Mouse (Mus musculus) embryonic stem cell, embryonic (primary cell): ENCODE measurements around the gene Csrnp3.
"Not testable (repeated sequence)": the region's sequence is repeated elsewhere in the genome, so short reads cannot be mapped to it uniquely, and the experiment has no call there.

ENCODE experiments used
- CTCF ChIA-PET, 4 experiments: fragments of 300-600 bp in 2 of 4; fragments of 350-600 bp in 2 of 4; sonication (Branson Sonifier 250); formaldehyde crosslinking; loops; one replicate each; lab custom pipeline; 2022; ENCODE audit warnings: inconsistent platforms in 2 of 4; lab: Charles Lee
- POLR2A ChIA-PET, 4 experiments: fragments of 300-600 bp in 2 of 4; fragments of 350-600 bp in 2 of 4; sonication (Branson Sonifier 250); formaldehyde crosslinking; loops; one replicate each; lab custom pipeline; 2022; ENCODE audit warnings: antibody characterized with exemption in 4 of 4, inconsistent platforms in 1 of 4; lab: Charles Lee

Gene Csrnp3

DNA sequence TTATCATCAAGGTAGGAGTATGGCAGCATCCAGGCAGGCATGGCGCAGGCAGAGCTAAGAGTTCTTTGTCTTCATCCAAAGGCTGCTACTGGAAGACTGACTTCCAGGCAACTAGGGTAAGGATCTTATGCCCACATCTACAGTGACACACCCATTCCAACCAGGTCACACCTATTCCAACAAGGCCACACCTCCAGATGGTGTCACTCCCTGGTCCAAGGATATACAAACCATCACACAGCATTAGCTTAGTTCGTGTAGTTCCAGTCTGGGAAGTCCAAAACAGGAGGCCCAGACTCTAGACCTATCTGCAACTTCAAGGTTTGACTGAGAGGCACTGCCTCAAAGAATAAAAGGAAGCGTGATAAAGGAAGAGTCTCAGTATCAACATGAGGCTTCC is 4.7 kb downstream of the Csrnp3 start:
- POLR2A ChIA-PET, result interaction anchor here in 2 of 4 experiments (0.6 to 2.5 kb wide), 4 partner anchors 9 to 107 kb away, joined by 3 to 8 read pairs (median 4); no protein-coding TSS in a partner anchor
- CTCF ChIA-PET, result not testable (repeated sequence)

DNA sequence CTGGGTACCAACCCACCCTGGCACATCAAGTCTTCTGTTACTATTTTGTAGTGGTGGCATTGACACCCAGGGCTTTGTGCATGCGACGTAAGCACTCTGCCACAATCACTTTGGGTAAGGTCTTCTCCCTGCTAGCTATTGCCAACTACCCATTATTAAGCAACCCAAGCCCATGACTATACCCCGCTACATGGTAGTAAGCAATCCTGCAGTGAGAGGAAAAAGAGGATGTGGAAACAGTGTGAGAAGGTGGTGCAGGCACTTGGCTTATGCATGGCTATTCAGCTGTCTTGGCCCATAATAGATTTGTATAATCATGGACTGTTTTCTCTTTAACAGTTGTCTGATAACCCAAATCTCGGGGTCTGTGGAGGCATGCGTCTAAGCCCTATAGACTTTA is 11.2 kb downstream of the Csrnp3 start:
- ChIA-PET POLR2A (interaction anchor here in 1 of 4 experiments (1.6 kb wide), 1 partner anchor 14 kb away, joined by 4 read pairs; no protein-coding TSS in a partner anchor), CTCF (no interaction called here)

DNA sequence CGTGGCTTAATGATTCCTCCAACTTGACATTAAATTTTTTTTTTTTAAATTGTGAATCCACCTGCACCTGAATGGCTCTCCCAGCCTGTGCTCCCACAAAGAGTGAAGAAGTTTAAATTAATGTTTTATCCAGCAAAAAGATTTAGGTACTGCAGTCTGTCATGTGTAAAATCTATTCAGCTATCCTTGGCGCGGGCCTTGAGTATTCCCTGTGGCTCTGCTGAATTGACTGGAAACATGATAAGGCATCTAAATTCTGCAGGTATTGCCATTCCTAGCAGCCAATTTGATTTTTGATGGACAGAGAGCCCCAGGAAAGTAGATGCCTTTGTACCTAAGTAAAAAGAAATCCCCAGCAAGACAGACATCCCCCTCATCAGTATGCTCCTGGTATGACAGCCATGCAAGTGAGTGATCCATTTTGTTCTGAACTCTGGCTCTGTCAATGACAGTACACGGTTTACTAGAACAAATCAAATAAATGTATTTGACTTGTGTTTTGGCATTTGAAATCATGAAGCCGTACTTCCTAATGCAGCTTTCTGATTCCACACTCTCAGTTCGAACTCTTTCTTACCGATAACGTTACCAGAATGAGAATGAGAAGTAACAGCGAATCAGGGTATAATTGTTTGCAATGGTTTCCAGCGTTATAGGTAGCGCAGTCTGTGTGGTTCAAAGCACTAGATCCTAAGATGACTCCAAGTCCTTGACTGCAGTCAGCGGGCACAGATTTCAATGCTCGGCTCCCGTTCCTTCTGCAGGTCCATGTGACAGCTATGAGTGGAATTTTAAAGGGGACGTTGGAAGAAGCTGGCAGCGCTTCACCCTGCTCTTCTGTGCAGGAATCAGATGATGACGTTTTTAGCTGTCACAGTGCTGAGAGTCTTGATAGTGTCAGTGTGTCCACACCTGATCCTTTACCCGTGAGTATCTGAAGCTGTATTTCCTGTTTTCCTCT is 14.5 kb downstream of the Csrnp3 start:
- ChIA-PET CTCF (interaction anchor here in 1 of 4 experiments (1.4 kb wide), 1 partner anchor 16 kb away, joined by 4 read pairs; no protein-coding TSS in a partner anchor), POLR2A (interaction anchor here in 1 of 4 experiments (0.9 to 1.2 kb wide), 3 partner anchors 21 to 73 kb away, joined by 3 read pairs; no protein-coding TSS in a partner anchor)

DNA sequence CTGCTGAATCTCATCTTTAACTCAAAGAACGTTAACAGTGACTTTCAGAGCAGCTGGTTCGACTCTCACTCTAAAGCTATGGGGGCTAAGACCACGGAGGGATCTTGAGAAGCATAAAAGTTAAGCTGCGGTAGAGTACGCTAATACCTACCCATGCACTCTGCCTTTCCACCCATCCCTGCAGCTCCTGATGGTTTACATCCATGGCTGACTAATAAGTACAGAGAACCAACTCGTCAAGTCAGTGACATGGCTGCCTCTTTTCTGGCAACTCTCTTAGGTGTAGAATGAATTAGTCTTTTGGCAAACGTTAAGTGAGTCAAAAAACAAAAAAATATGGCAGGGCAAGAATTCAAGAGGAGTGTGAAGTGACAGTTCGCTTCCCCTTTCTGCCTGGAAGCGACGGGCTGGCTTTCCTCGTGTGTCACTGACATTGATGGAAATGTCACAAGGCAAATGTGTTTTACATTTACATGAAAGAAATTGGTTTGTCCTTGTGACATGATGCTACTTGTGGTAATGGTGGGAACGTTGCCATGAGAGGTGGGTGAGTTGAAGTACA is 19.3 kb downstream of the Csrnp3 start:
- POLR2A ChIA-PET, result interaction anchor here in 2 of 4 experiments (0.5 to 1.6 kb wide), 3 partner anchors 8 to 43 kb away, joined by 3 to 4 read pairs (median 3); no protein-coding TSS in a partner anchor
- CTCF ChIA-PET, result no interaction called here

DNA sequence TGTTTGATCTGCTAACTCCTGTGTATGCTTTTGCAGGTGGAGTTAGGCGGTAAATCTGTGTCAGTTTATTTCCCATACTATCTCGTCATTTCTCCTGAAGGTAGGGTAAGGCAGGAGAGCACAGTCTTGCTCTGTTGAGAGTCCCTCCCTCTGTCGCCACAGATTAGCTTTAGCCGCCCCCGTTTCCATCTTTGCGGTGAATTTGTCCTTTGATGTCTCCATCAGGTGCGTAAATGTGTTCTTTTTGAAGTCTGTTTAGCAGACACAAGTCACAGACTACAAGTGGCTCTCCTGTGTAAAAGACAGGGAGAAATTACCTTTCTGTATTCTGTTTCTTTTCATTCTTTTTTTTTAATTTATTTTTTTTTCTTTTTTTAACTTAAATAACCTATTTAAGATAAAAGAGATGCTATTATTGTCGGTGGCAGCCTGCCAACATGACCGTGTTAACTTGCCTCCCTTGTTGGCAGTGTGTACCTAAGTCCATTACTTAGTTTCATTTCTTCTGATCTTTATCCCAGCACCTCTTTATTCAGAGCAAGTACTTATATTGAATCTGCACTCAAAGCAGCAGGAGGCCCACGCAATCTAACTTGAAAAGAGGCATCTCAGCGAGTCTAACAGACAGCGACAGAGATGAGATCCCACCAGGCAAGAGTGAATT is 25.5 kb downstream of the Csrnp3 start:
- CTCF ChIA-PET, result no interaction called here
- POLR2A ChIA-PET, result interaction anchor here in 1 of 4 experiments (0.9 kb wide), 1 partner anchor 13 kb away, joined by 3 read pairs; no protein-coding TSS in a partner anchor

DNA sequence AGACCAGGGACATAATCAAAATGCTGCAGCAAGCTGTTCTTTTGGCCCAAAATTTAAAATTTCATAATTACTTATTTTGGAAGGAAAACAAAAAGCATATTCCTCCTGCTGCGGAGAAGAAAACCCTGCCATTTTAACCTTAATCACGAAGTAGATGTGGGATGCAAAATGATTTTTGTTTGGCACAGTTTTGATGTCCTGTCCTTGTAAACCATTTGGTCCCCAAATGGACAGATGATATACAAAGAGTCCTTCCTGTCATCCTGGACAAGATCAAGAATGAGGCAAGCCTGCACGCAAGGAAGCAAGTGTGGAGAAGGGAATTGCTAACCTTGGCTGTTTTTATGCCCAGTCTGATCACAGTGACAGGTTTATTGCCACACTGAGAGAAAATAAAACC is 46.0 kb downstream of the Csrnp3 start:
- CTCF ChIA-PET, result no interaction called here

DNA sequence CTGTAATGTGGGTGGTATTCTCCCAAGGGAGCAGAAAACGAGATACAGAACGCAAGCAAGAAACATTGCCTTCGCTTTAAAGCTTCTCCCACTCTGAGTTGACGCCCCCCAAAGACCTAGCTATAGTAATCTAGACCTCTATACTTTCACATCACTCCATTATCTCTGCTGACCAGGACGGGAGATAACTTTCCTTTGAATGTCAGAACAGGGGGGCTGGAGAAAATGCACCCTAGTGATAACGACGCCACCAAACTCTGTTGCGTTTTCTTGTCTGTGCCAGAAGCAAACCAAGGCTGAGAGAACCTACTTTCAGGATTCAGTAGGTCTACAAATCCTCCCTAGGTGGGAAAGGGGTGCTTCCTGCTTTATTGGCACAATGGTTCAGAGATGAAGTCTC is 47.7 kb downstream of the Csrnp3 start:
- ChIA-PET POLR2A (no interaction called here), CTCF (no interaction called here)

More for the DNA sequence above, 46.0 kb downstream of the Csrnp3 start:
- POLR2A ChIA-PET, result interaction anchor here in 1 of 4 experiments (0.6 kb wide), 1 partner anchor 47 kb away, joined by 3 read pairs; no protein-coding TSS in a partner anchor

DNA sequence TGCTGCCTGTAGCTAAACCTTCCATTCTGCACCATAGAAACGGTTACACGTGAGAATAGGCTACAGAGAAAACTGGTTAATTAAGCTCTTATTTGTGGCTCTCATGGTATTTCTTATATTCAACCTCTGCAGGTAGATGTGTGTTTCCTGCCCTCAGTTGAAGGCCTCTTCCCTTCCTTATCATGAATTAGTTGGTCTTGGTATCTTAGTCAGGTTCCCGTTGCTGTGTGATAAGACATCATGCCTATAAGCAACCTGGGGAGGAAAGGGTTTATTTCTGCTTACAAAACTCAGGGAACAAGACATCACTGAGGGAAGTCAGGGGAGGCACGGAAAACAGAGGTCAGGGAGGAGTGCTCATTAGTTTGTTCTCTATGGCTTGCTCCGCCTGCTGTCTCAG is 48.7 kb downstream of the Csrnp3 start:
- CTCF ChIA-PET, result no interaction called here
- POLR2A ChIA-PET, result interaction anchor here in 1 of 4 experiments (0.7 kb wide), 1 partner anchor 148 kb away, joined by 3 read pairs; no protein-coding TSS in a partner anchor

DNA sequence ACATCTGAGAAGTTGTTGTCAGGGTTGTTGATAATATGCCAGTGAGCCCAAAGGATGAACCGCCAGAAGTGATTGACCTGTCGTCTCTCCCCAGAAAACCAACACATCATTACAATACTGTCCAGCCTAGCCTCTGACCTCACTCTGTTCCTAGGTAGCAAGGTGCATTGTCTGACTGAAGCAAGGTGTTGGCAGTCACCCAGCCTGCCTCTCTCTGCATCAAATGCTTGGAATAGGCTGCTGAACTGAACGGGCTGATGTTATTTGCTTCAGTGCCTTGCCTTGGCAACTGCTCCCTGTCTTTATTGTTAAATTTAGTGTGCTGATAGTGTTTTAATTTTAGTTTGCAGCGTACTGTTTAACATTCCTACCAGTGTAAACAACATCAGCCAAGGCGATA is 51.0 kb downstream of the Csrnp3 start:
- ChIA-PET POLR2A (no interaction called here), CTCF (no interaction called here)

DNA sequence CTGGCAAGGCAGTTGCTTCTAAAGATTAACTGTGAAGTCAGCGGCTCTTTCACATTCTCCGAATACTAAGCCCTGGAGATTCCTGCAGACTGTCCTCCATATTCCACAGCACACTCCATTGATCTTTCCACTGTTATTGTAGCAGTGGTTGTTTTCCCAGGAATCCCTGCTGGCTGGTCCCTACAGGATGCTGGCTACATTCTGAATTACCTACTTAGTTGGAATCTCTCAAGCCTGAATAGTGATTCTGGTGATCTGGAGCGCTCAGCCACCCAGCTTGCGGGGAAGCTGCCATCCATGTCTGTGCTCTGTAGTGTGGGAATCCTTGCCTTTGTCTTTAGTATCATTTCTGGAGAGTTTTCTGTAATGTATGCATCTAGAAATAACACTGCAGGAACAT is 51.5 kb downstream of the Csrnp3 start:
- ChIA-PET POLR2A (no interaction called here), CTCF (no interaction called here)

DNA sequence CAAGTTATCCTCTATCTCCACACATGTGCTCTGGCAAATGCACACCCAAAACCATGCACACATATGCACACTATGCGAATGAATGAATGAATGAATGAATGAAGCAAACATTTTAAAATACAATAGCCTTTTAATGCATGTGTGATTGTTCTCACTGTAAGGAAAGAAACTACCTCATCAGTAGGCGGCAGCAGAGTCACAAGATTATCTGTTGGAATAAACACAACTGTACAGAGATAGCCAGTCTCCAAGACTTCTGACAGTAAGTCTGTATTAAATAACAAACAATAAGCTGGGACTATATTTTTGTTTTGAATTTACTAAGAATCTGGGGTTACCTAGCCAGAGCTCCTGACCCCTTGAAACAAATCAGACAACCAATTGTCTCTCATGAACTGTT is 53.9 kb downstream of the Csrnp3 start:
- ChIA-PET CTCF (interaction anchor here in 1 of 4 experiments (0.6 kb wide), 1 partner anchor 921 kb away, joined by 5 read pairs; no protein-coding TSS in a partner anchor), POLR2A (no interaction called here)

DNA sequence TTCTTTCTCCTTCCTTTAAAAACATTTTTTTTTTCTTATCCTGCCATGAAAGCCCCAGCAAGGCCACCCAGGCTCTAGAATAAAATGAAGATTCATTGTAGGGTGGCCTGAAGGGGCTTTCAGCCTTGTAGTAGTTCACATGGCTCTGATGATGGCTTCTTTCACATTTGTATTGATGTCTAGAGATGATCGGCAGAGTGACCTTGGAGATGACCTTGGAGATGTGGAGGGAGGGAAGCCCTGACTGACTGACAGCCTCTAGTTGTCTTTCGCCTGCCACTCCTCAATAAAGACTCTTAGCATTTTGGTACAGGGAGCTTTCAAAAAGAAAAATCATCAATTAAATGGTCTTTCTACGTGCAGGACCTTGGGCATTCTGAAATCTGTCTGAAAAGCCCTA is 63.0 kb downstream of the Csrnp3 start:
- POLR2A ChIA-PET, result interaction anchor here in 1 of 4 experiments (0.9 kb wide), 1 partner anchor 18 kb away, joined by 4 read pairs; no protein-coding TSS in a partner anchor
- CTCF ChIA-PET, result no interaction called here

DNA sequence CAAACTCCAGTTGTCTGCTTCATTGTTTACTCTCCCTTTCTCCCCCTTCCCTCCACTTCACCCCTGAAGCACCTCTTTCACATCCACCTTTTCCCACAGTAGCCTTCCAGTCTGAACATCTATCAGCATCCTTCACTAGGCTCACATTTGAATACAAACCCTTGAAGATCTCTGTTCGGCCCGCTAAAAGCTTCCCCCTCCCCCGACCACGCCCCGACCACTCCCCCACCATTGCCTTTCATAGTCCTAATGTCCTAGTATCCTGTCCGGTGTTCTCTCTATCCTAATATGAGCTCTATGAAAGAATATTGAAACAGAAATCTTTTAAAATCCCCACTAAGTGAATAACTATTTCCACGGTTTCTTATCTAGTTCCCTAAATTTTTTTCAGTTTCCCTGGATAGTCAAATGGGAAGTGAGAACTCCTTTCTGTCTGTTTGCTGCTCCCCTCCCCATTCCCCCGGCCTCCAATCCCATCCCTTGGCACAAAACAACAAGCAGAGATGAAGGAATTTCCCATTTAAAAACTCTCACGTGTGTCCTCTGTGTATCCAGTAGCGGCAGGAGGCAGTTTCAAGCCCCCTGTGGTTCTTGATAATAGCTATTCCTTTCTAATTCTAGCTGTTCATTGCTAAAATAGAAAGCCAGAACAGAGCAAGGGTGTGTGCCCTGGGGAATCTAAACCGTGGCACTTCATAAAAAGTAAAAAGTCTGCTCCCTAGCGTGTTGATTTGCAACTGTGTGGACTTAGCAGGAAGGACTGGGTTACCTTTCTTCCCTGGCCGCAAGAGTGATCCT is 64.4 kb downstream of the Csrnp3 start:
- POLR2A ChIA-PET, result interaction anchor here in 2 of 4 experiments (0.7 to 2.0 kb wide), 12 partner anchors 10 to 109 kb away, joined by 3 to 9 read pairs (median 4); no protein-coding TSS in a partner anchor
- CTCF ChIA-PET, result no interaction called here

DNA sequence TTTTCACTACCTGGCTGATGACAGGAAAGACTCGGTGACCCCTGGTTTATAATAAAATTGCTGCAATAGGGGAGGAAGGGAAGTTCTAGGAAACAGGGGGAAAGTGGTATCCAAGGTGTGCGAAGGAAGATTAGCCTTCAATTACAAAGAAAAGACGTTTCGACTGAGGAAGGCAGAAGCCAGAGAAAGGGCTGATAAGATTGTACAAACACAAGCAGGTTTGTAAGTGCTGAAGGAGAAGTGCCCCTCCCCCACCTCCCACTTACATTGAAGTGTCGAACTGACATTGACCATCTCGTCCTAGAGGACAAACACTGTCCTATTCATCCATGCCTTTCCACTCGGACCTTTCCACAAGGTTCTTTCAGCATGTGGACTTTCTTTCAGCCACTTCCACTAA is 70.4 kb downstream of the Csrnp3 start:
- ChIA-PET CTCF (no interaction called here), POLR2A (interaction anchor here in 2 of 4 experiments (0.8 to 1.8 kb wide), 4 partner anchors 9 to 118 kb away, joined by 3 to 6 read pairs (median 4); no protein-coding TSS in a partner anchor)

DNA sequence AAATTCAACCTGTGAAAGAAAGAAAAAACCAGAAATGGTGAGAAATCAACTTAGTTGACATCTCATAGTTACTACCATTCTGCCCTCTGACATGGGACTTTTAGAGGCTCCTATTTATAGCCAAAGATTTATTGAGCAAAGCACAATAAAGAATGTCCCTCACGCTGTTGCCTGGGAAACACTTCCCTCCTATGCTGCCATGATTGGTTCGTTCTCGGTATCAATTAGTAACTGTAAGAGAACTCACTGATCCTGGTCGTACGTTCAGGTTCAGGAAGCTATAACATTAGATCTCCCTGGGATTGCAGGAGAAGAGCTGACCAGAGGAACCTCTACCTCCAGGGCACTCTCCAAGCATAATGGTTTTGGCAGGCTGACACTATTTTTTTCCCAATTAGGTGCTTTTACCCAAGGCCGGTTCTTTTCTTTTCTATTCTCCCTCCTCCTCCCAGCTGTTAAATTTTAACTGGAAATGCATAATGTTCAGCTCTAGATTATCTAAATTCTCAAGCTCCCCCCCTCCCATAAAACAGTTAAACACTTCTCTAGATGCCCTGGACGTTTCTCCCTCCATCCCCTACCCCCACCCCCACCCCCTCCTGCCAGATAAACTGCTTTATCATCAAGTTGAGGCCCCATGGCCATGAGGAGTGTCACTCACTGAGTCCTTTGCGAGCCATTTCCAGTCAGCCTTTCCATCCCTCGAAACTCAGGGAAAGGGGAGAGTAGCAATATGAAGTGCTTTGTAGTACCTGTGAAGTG is 75.3 kb downstream of the Csrnp3 start:
- CTCF ChIA-PET, result no interaction called here
- POLR2A ChIA-PET, result interaction anchor here in 1 of 4 experiments (0.6 to 2.2 kb wide), 3 partner anchors 10 to 36 kb away, joined by 3 to 7 read pairs (median 3); no protein-coding TSS in a partner anchor

DNA sequence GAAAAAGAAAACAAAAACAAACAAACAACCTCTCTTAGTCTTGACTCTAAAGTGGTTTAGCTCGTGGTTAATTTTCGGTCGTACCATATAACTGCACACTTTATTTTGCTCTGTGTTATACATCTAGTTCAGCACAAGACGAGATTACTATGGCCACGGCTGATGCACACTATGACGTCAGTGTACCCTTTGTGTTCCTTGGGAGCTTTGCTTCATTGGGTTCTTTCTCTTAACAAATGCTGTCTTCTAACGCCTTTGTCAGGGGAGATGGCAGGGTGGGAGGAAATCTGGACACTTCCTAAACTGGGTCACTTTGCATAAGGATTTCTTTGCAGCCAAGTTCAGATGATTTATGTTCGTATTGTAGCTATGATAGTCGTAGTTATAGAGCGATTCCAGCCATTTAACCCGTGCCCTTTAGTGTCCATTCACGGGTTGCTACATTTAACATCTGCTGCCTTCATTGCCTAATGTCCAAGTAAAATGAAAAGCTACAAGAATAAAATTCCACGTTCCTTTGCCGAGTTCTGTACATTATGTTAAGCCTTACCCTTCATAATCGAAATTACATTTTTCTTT is 79.9 kb downstream of the Csrnp3 start:
- ChIA-PET POLR2A (interaction anchor here in 2 of 4 experiments (1.1 to 1.4 kb wide), 5 partner anchors 10 to 87 kb away, joined by 3 to 5 read pairs (median 4); no protein-coding TSS in a partner anchor), CTCF (interaction anchor here in 1 of 4 experiments (0.6 kb wide), 1 partner anchor 23 kb away, joined by 5 read pairs; no protein-coding TSS in a partner anchor)
